Mouse (Mus musculus) MEL (cell line): ENCODE measurements around the gene Rbpj. TPM values are rescaled to one million over a fixed set of nuclear protein-coding genes. Genes with fewer than 3 reads are reported as not detected.

Experiments
- DNase-seq: peaks from one replicate; pipeline ENCODE4 v3.0.0; 2011; ENCODE audit warnings: low read depth, low spot score
- H3K27ac ChIP-seq: 2 replicates; pipeline ENCODE4 v1.5.1; 2012; ENCODE audit warnings: low read depth, mild to moderate bottlenecking, control low read depth, low read length, moderate library complexity; ENCODE audit not compliant: control insufficient read depth
- H3K27me3 ChIP-seq, 2 experiments: fragments of 150-350 bp in 1 of 2; sonication (generic) in 1 of 2; 2 replicates each; pipeline ENCODE4 v1.6.1; 2012; ENCODE audit warnings: low read length in 2 of 2, mild to moderate bottlenecking in 2 of 2, improper control_type of control experiment in 1 of 2, moderate library complexity in 1 of 2; ENCODE audit not compliant: insufficient read depth in 2 of 2, control insufficient read depth in 1 of 2
- H3K36me3 ChIP-seq, 2 experiments: 2 replicates each; pipeline ENCODE4 v1.6.1; 2012 to 2014; ENCODE audit warnings: low read length in 2 of 2, improper control_type of control experiment in 1 of 2, inconsistent platforms in 1 of 2, mild to moderate bottlenecking in 1 of 2; ENCODE audit not compliant: insufficient read depth in 2 of 2, control insufficient read depth in 1 of 2
- H3K4me1 ChIP-seq, 2 experiments: fragments of 150-350 bp in 1 of 2; sonication (generic) in 1 of 2; 2 replicates each; pipeline ENCODE4 v1.6.1; 2012; ENCODE audit warnings: low read length in 2 of 2, improper control_type of control experiment in 1 of 2, mild to moderate bottlenecking in 1 of 2; ENCODE audit not compliant: insufficient read depth in 2 of 2, control insufficient read depth in 1 of 2
- H3K4me3 ChIP-seq, 2 experiments: fragments of 150-350 bp in 1 of 2; sonication (generic) in 1 of 2; 2 replicates each; pipeline ENCODE4 v1.5.1; 2012; ENCODE audit warnings: low read depth in 2 of 2, low read length in 2 of 2, mild to moderate bottlenecking in 2 of 2, moderate library complexity in 2 of 2, control low read depth in 1 of 2, improper control_type of control experiment in 1 of 2; ENCODE audit not compliant: control insufficient read depth in 1 of 2, insufficient read depth in 1 of 2
- H3K79me2 ChIP-seq: 2 replicates; pipeline ENCODE4 v1.6.1; 2012; ENCODE audit warnings: mild to moderate bottlenecking, low read length, moderate library complexity; ENCODE audit not compliant: control insufficient read depth, poor library complexity, insufficient read depth
- H3K9ac ChIP-seq: 2 replicates; pipeline ENCODE4 v1.6.1; 2012; ENCODE audit warnings: low read depth, mild to moderate bottlenecking, control low read depth, low read length, moderate library complexity; ENCODE audit not compliant: control insufficient read depth, poor library complexity, severe bottlenecking
- H3K9me3 ChIP-seq: fragments of 150-350 bp; sonication (generic); replicated peaks from 2 replicates; pipeline ENCODE4 v1.6.1; 2012; ENCODE audit warnings: mild to moderate bottlenecking, low read length, improper control_type of control experiment, moderate library complexity; ENCODE audit not compliant: insufficient read depth
- BHLHE40 ChIP-seq: IDR thresholded peaks from 2 replicates; pipeline ENCODE4 v1.6.1; 2012; ENCODE audit warnings: low read depth, mild to moderate bottlenecking, inconsistent platforms, low read length, improper control_type of control experiment, borderline replicate concordance
- CHD2 ChIP-seq: IDR thresholded peaks from 2 replicates; pipeline ENCODE4 v1.6.1; 2011; ENCODE audit warnings: low read length, improper control_type of control experiment
- ETS1 ChIP-seq: IDR thresholded peaks from 2 replicates; pipeline ENCODE4 v1.6.1; 2012; ENCODE audit warnings: low read depth, mild to moderate bottlenecking, inconsistent platforms, low read length, improper control_type of control experiment, moderate library complexity
- GATA1 ChIP-seq: IDR thresholded peaks from 2 replicates; pipeline ENCODE4 v1.6.1; 2011; ENCODE audit warnings: low read depth, low read length, improper control_type of control experiment
- MAFK ChIP-seq: IDR thresholded peaks from 2 replicates; pipeline ENCODE4 v1.6.1; 2011; ENCODE audit warnings: low read depth, mild to moderate bottlenecking, low read length, improper control_type of control experiment, borderline replicate concordance
- MYB ChIP-seq: IDR thresholded peaks from 2 replicates; pipeline ENCODE4 v1.6.1; 2011; ENCODE audit warnings: mild to moderate bottlenecking, low read depth, low read length, improper control_type of control experiment
- MYC ChIP-seq: IDR thresholded peaks from 2 replicates; pipeline ENCODE4 v1.6.1; 2011; ENCODE audit warnings: low read depth, mild to moderate bottlenecking, low read length, improper control_type of control experiment, moderate library complexity
- NELFE ChIP-seq: IDR thresholded peaks from 2 replicates; pipeline ENCODE4 v1.6.1; 2011; ENCODE audit warnings: low read depth, low read length, improper control_type of control experiment
- POLR2A ChIP-seq, 2 experiments: IDR thresholded peaks; 2 replicates each; pipeline ENCODE4 v1.6.1; 2011 to 2012; ENCODE audit warnings: low read length in 2 of 2, mild to moderate bottlenecking in 2 of 2, control low read depth in 1 of 2, improper control_type of control experiment in 1 of 2, low read depth in 1 of 2, moderate library complexity in 1 of 2; ENCODE audit not compliant: control insufficient read depth in 1 of 2, insufficient read depth in 1 of 2, poor library complexity in 1 of 2
- POLR2AphosphoS2 ChIP-seq: IDR thresholded peaks from 2 replicates; pipeline ENCODE4 v1.6.1; 2011; ENCODE audit warnings: low read length, improper control_type of control experiment
- POLR2AphosphoS5 ChIP-seq: IDR thresholded peaks from 2 replicates; pipeline ENCODE4 v1.6.1; 2012; ENCODE audit warnings: low read depth, borderline replicate concordance, mild to moderate bottlenecking, inconsistent platforms, low read length, moderate library complexity, mixed read lengths
- RAD21 ChIP-seq: IDR thresholded peaks from 2 replicates; pipeline ENCODE4 v1.6.1; 2011; ENCODE audit warnings: mild to moderate bottlenecking, low read depth, low read length, improper control_type of control experiment
- SMC3 ChIP-seq: IDR thresholded peaks from 2 replicates; pipeline ENCODE4 v1.6.1; 2011; ENCODE audit warnings: low read depth, low read length, improper control_type of control experiment
- USF1 ChIP-seq: IDR thresholded peaks from 2 replicates; pipeline ENCODE4 v1.6.1; 2014; ENCODE audit warnings: low read depth, mild to moderate bottlenecking, inconsistent platforms, low read length, improper control_type of control experiment, moderate library complexity
- ZNF384 ChIP-seq: IDR thresholded peaks from 2 replicates; pipeline ENCODE4 v1.6.1; 2012; ENCODE audit warnings: low read depth, mild to moderate bottlenecking, inconsistent platforms, low read length, improper control_type of control experiment
- polyA plus RNA-seq, 2 experiments: library from polyadenylated mRNA; stranded (reverse) in 1 of 2; unstranded in 1 of 2; fragments of >175 nt in 1 of 2; fragments of >200 nt in 1 of 2; gene quantifications; 2 replicates each; pipeline versions ENCODE4 v1.2.1 to v1.2.4; 2012; ENCODE audit warnings: low replicate concordance in 2 of 2, low read depth in 1 of 2; ENCODE audit not compliant: insufficient read length in 2 of 2, insufficient read depth in 1 of 2, missing spikeins in 1 of 2
- total RNA-seq: library from RNA; depleted of rRNA; stranded (reverse); fragments of 300-350 nt; gene quantifications from 2 replicates; pipeline ENCODE4 v1.2.3, GENCODE M21; 2012

Rbpj gene
- total and polyA plus RNA-seq, 3 experiments: 6.0 to 34.5 (median 19.1) TPM

- no peak overlapping the region for H3K9ac ChIP-seq
- no peaks in the 10 kb centered on the region for H3K4me1 ChIP-seq
- H3K79me2 ChIP-seq: no peaks in the 10 kb centered on the region
Observed at GRCm38 (mm10) chr5:53470141-53471079, 4.5 kb downstream of the Rbpj start.

GRCm38 (mm10) chr5:53472485-53472884, 6.5 kb downstream of the Rbpj start:
- H3K4me1 ChIP-seq: no peaks in the 10 kb centered on the region
- H3K9ac ChIP-seq: no peak overlapping the region
- TF ChIP-seq MYB (no peak), POLR2A (IDR thresholded peaks at IDR 0.05; ENCODE audit: control insufficient read depth in 1 of 2, insufficient read depth in 1 of 2, low read depth in 1 of 2, low read length in 2 of 2, poor library complexity in 1 of 2) (no peak), GATA1 (no peak), BHLHE40 (no peak), POLR2AphosphoS5 (no peak), MYC (no peak), CHD2 (no peak), ETS1 (no peak), RAD21 (no peak), MAFK (no peak), SMC3 (no peak), USF1 (no peak), NELFE (no peak)

More at GRCm38 (mm10) chr5:53470141-53471079, 4.5 kb downstream of the Rbpj start:
- H3K27me3 ChIP-seq: no peaks in the 10 kb centered on the region
- no peak for DNase-seq
- TF ChIP-seq POLR2AphosphoS2 (no peak), NELFE (no peak), ZNF384 (no peak)
- TF ChIP-seq, all 39 proteins: peak for 0
- no peak overlapping the region for H3K4me3 ChIP-seq
- H3K9me3 ChIP-seq: no peaks in the 10 kb centered on the region
- H3K27ac ChIP-seq: no peak overlapping the region
- no peaks in the 10 kb centered on the region for H3K36me3 ChIP-seq

More at GRCm38 (mm10) chr5:53472485-53472884, 6.5 kb downstream of the Rbpj start:
- Histone ChIP-seq H3K4me3 (no peak overlapping the region), H3K36me3 (no peaks in the 10 kb centered on the region), H3K27me3 (no peaks in the 10 kb centered on the region), H3K9me3 (no peaks in the 10 kb centered on the region), H3K27ac (no peak overlapping the region), H3K79me2 (no peaks in the 10 kb centered on the region)
- DNase-seq: no peak
